Mouse (Mus musculus) heart, embryonic 14.5 days (tissue): ENCODE data around the gene Treh. TPM values are rescaled to one million over a fixed set of nuclear protein-coding genes. Genes with fewer than 3 reads are reported as not detected.
"Not testable (repeated sequence)": the region's sequence is repeated elsewhere in the genome, so short reads cannot be mapped to it uniquely, and the experiment has no call there.

ENCODE experiments used
- ATAC-seq: fragments of 200-750 bp; cut with Nextera tagmentation; 2 replicates; pipeline ENCODE4 v1.8.0; 2017; ENCODE audit warnings: low read depth, moderate TSS enrichment; ENCODE audit not compliant: insufficient number of reproducible peaks, insufficient read depth, low FRiP score
- H3K27ac ChIP-seq, 2 experiments: fragments of 200-500 bp in 1 of 2; fragments of 300-500 bp in 1 of 2; sonication (generic) in 1 of 2; replicated peaks in 1 of 2; 2 replicates each; pipeline ENCODE4 v1.5.1; 2012 to 2014; ENCODE audit warnings: low read depth in 2 of 2, low read length in 2 of 2, control low read depth in 1 of 2, mild to moderate bottlenecking in 1 of 2, mixed read lengths in 1 of 2; ENCODE audit not compliant: control insufficient read depth in 1 of 2, insufficient read depth in 1 of 2
- H3K27me3 ChIP-seq: fragments of 300-500 bp; sonication (generic); 2 replicates; pipeline ENCODE4 v1.6.1; 2014; ENCODE audit warnings: mild to moderate bottlenecking, low read length, control low read depth; ENCODE audit not compliant: control insufficient read depth, insufficient read depth
- H3K36me3 ChIP-seq: fragments of 300-500 bp; sonication (generic); 2 replicates; pipeline ENCODE4 v1.6.1; 2014; ENCODE audit warnings: mild to moderate bottlenecking, control low read depth, low read length, mixed read lengths; ENCODE audit not compliant: control insufficient read depth, insufficient read depth
- H3K4me1 ChIP-seq, 2 experiments: fragments of 200-500 bp in 1 of 2; fragments of 300-500 bp in 1 of 2; sonication (generic) in 1 of 2; 2 replicates each; pipeline ENCODE4 v1.6.1; 2012 to 2014; ENCODE audit warnings: low read length in 2 of 2, control low read depth in 1 of 2, mixed read lengths in 1 of 2; ENCODE audit not compliant: control insufficient read depth in 2 of 2, insufficient read depth in 2 of 2
- H3K4me2 ChIP-seq: fragments of 300-500 bp; sonication (generic); 2 replicates; pipeline ENCODE4 v1.6.1; 2014; ENCODE audit warnings: mild to moderate bottlenecking, low read length
- H3K4me3 ChIP-seq, 2 experiments: fragments of 200-500 bp in 1 of 2; fragments of 300-500 bp in 1 of 2; sonication (generic) in 1 of 2; 2 replicates each; pipeline ENCODE4 v1.5.1; 2012 to 2014; ENCODE audit warnings: low read length in 2 of 2, mild to moderate bottlenecking in 2 of 2, control low read depth in 1 of 2, low read depth in 1 of 2, moderate library complexity in 1 of 2; ENCODE audit not compliant: control insufficient read depth in 1 of 2, insufficient read depth in 1 of 2
- H3K9ac ChIP-seq: fragments of 300-500 bp; sonication (generic); 2 replicates; pipeline ENCODE4 v1.6.1; 2014; ENCODE audit warnings: mild to moderate bottlenecking, low read length
- H3K9me3 ChIP-seq: fragments of 300-500 bp; sonication (generic); 2 replicates; pipeline ENCODE4 v1.6.1; 2016; ENCODE audit warnings: low read length, control low read depth; ENCODE audit not compliant: control insufficient read depth
- WGBS: fragments of 180-500 bp; shearing (Covaris S2); extraction: QIAGEN DNeasy Blood & Tissue Kit; methylation state at CpG from one replicate; pipeline ENCODE4 v1.1.7; 2014; 5-methylcytosine and 5-hydroxymethylcytosine counted together
- polyA plus RNA-seq: library from polyadenylated mRNA; unstranded; fragments of >200 nt; fragmentation: Nextera tagmentation; extraction: Ambion mirVana; gene quantifications from 2 replicates; pipeline ENCODE4 v1.2.1, GENCODE M21; 2014

Treh gene
- polyA plus RNA-seq, result not detected in 2 replicates

GRCm38 (mm10) chr9:44673005-44673404 is at the start of gene Treh:
TSS of gene Treh (plus strand) at chr9:44673233.
- 79% methylated on average over 3 of the region's 3 CpGs for WGBS
- ATAC-seq, result no peak
- Histone ChIP-seq H3K4me3 (no peak within 1 kb of the TSS), H3K36me3 (no peaks in the 10 kb centered on the region), H3K4me1 (no peaks in the 10 kb centered on the region), H3K9ac (no peak within 1 kb of the TSS), H3K27ac (no peak within 1 kb of the TSS), H3K9me3 (no peaks in the 10 kb centered on the region), H3K4me2 (no peak within 1 kb of the TSS), H3K27me3 (no peaks in the 10 kb centered on the region)

DNA sequence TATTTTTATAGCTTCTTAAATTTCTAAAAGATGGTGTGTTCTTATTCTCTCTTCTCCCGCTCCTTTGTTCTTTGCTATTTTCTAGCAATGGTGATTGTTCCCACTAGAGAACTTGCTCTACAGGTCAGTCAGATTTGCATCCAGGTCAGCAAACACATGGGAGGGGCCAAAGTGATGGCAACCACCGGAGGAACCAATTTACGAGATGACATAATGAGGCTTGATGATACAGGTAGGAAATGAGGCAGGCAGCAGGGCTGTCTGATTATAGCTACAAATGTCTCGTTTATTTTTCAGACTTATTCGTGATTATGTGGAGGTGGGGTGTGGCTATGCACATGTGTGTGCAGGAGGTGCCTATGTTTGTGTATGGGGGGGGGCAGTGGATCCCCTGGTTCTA is 48.6 kb upstream of the Treh start:
- no peak for ATAC-seq
- Histone ChIP-seq H3K9ac (no peak overlapping the region), H3K4me2 (no peak overlapping the region), H3K27me3 (no peaks in the 10 kb centered on the region), H3K27ac (no peak overlapping the region), H3K9me3 (no peaks in the 10 kb centered on the region), H3K36me3 (peaks cover 93% of the 10 kb centered on the region), H3K4me3 (no peak overlapping the region), H3K4me1 (peaks cover 0 to 12% of the 10 kb centered on the region in 2 experiments; a peak in 2 of 4 replicates)
- WGBS, result 78% methylated on average over 5 of the region's 5 CpGs

GRCm38 (mm10) chr9:44626268-44626667 is 46.8 kb upstream of the Treh start:
- ATAC-seq, result no peak

DNA sequence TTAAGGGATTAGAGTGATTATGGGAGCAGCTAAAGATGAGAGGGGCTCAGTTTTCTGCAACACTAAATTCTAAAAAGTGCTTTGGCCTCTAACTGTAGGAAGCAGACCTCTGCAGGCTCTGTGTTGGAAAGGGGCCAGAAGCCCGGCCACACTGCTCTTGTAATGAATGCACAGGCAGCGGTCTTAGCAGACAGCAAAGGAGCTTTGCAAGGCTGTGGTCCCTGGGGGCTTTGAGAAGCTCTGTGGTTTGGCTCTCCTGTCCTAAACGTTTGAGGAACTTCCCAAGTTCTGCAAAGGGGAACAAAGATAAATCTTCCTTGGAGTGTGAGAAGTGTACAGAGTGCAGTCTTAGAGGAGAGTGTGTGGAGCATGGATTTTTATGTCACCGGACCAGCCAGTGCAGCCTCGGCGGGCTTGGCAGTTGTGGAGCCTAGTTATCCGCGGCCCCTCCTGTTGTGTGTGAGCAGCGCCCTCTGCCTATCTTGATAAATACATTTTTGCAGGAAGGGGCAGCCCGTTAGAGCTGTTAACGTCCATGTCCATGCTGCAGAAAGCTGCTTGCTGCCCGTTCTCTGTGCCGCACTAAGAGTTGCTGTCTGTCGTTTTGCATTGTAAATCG is 35.4 kb upstream of the Treh start:
- Histone ChIP-seq H3K4me1 (no peaks in the 10 kb centered on the region), H3K27me3 (no peaks in the 10 kb centered on the region), H3K36me3 (peaks cover 71% of the 10 kb centered on the region), H3K4me3 (no peak overlapping the region), H3K4me2 (no peak overlapping the region), H3K27ac (no peak overlapping the region), H3K9me3 (no peaks in the 10 kb centered on the region), H3K9ac (no peak overlapping the region)
- 65% methylated on average over 15 of the region's 15 CpGs for WGBS
- no peak for ATAC-seq

More at GRCm38 (mm10) chr9:44626268-44626667, 46.8 kb upstream of the Treh start:
- Histone ChIP-seq H3K4me3 (no peak overlapping the region), H3K4me2 (no peak overlapping the region), H3K36me3 (peaks cover 96% of the 10 kb centered on the region), H3K4me1 (peaks cover 0 to 3% of the 10 kb centered on the region in 2 experiments; a peak in 2 of 4 replicates), H3K9me3 (no peaks in the 10 kb centered on the region), H3K9ac (no peak overlapping the region), H3K27me3 (no peaks in the 10 kb centered on the region), H3K27ac (no peak overlapping the region)
- WGBS, result 79% methylated on average over 5 of the region's 5 CpGs

DNA sequence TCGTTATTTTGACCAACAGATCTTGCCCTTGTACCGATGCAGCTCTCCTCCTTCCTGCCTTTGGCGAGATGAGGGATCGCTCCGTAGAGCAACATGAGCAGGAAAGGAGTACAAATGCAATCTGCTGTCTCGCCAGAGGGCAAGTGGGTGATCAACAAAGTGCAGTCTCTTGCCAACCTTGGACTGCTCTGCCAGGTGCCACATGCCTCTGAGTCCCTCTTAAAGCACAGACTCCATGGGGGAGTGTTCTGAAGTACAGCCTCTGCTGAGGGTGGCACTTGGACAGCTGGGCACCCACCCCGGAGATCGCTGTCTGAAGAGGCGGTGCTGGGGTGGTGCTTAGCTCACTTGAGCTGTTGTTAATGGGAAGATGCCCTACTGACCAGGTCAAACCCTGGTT is 34.3 kb upstream of the Treh start:
- H3K36me3 ChIP-seq, result peaks cover 60% of the 10 kb centered on the region

DNA sequence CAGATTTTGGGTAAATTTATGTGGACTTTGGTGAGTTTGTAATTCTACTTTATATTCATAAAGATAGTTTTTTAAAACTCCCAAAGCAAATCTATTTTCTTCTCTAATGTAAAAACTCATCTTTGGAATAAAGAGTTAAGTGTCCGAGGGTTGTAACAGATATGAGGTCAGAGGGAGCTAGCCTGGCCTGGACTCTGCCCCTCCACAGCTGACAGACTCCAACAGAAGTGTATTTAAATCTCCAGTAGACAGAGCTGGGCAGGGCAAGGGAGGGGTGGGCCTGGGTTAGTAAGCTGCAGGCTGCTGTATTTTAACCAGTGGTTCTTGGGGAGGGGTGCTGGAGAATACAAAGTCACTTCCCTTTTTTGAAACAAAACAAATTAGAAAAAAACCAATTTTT is 33.0 kb upstream of the Treh start:
- not testable (repeated sequence) for H3K4me1 ChIP-seq, ATAC-seq, H3K27ac ChIP-seq, H3K4me2 ChIP-seq, H3K4me3 ChIP-seq, H3K9ac ChIP-seq, H3K27me3 ChIP-seq, H3K9me3 ChIP-seq
- WGBS, result 56% methylated on average over 1 of the region's 1 CpGs
- peaks cover 47% of the 10 kb centered on the region for H3K36me3 ChIP-seq

More for the DNA sequence above, 34.3 kb upstream of the Treh start:
- WGBS, result 89% methylated on average over 9 of the region's 9 CpGs
- not testable (repeated sequence) for ATAC-seq, H3K9ac ChIP-seq, H3K4me1 ChIP-seq, H3K27ac ChIP-seq, H3K4me2 ChIP-seq, H3K27me3 ChIP-seq, H3K9me3 ChIP-seq, H3K4me3 ChIP-seq

DNA sequence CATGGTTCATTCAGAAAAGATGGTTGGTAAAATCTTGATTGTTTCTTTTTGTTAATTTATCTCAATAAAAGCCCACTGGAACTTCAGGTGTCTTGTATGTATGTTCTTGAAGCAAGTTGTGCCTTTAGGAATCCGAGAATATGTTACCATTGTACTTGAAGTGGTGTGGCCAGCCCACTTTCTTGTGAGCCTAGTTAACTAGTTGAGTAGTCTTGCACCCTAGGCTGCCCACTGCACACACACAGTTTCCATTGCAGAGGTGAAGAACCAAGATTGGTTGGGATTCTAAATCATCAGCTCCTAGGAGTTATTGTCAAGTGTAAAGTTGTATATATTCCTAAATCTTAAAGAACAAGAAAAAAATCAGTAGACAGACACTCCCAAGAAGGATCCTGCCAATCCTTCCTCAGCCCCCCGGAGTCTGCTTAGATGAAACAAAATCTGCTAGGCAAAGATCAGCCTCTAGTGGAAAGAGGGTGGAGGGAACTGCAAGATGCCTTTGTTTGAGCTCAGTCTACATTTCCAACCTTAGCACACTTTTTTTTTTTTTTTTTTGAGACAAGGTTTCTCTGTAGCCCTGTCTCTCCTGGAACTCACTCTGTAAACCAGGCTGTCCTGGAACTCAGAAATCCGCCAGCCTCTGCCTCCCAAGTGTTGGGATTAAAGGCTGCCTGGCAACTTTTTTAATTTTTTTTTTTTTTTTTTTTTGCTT is 32.2 kb upstream of the Treh start:
- 85% methylated on average over 3 of the region's 3 CpGs for whole genome bisulfite sequencing
- H3K9ac ChIP-seq, result no peak overlapping the region
- no peak for ATAC-seq
- no peak overlapping the region for H3K27ac ChIP-seq
- H3K4me3 ChIP-seq, result no peak overlapping the region
- H3K4me1 ChIP-seq, result 0 out of 4 replicates have a peak, but pooled peaks cover 0 to under 1% of the 10 kb centered on the region in 2 experiments
- H3K9me3 ChIP-seq, result no peaks in the 10 kb centered on the region
- no peak overlapping the region for H3K4me2 ChIP-seq
- H3K36me3 ChIP-seq, result peaks cover 39% of the 10 kb centered on the region
- H3K27me3 ChIP-seq, result no peaks in the 10 kb centered on the region
